8 mouse cellular contexts compared by ENCODE assay signal in genomic region chr4:144918501-144918900, GRCm38 (mm10).
"Had no signal": no experiment of that assay in that cellular context is flagged by ENCODE, and none has a peak within 500 bp of the region (broad histone marks: within the 10 kb centered on the region; RNA-seq: fewer than 3 reads in every experiment).

No protein-coding gene starts in this region.

- DNase-seq: liver, postnatal 0 days; lung, adult 2 months; lung, postnatal 14 days; lung, postnatal 36 days; right cerebral cortex, postnatal 25 days; thymus, adult 2 months; thymus, postnatal 25 days; thymus, postnatal 4 days had no signal
